Mouse (Mus musculus): ENCODE measurements around the gene Elmod3. TPM values are rescaled to one million over a fixed set of nuclear protein-coding genes. Genes with fewer than 3 reads are reported as not detected.

The Elmod3 gene
- polyA plus RNA-seq, 1 experiment: 20.5 TPM

- TF ChIP-seq GATA1 (IDR thresholded peaks at IDR 0.05; ENCODE audit: low read length): no peak
These were observed 32.7 kb downstream of the Elmod3 start for GRCm38 (mm10) chr6:72565506-72565905.

GRCm38 (mm10) chr6:72562894-72563293 is 35.3 kb downstream of the Elmod3 start:
- TF ChIP-seq GATA1 (IDR thresholded peaks at IDR 0.05; ENCODE audit: low read length): no peak

DNA sequence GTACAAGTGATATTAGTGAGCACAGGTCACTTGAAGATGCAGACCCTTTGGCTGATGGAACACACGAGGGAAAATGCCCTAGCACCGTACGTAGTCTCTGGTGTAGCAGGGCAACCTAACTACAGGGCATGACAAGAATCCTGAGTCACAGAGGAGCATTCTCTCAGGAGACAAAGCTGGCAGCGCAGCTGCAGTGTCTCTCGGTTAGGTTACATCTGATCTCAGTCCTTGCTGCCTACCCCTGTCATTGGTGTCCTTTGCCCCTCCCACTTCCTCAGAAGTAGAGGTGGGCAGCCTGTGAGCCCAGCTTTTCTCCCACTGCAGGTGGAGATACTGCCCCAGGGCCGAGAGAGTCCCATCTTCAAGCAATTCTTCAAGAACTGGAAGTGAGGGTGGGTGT is 35.7 kb downstream of the Elmod3 start:
- TF ChIP-seq GATA1 (IDR thresholded peaks at IDR 0.05; ENCODE audit: low read length): no peak

DNA sequence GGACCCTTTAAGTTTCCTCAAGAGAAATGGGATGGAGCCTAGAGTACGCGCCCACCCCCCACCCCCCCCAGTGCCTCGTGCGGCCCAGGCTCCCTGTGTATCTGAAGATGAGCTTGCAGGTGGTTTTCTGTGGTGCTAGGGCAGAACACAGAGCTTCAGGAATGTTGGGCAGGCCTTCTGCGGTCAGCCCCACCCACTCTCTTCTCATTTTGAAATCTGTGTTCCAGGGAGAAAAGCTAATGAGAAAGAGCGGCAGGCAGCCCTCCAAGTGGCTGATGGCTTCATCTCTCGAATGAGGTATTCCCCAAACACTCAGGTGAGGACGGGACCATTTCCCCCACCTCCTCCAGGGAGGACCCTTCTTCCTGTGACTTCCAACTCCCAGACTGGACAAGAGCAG is 37.4 kb downstream of the Elmod3 start:
- no peak for TF ChIP-seq GATA1 (IDR thresholded peaks at IDR 0.05; ENCODE audit: low read length)

GRCm38 (mm10) chr6:72553079-72553412 is 45.2 kb downstream of the Elmod3 start:
- TF ChIP-seq GATA1 (IDR thresholded peaks at IDR 0.05; ENCODE audit: low read length): no peak

GRCm38 (mm10) chr6:72552171-72553078 is 45.8 kb downstream of the Elmod3 start:
- TF ChIP-seq GATA1 (IDR thresholded peaks at IDR 0.05; ENCODE audit: low read length): no peak

DNA sequence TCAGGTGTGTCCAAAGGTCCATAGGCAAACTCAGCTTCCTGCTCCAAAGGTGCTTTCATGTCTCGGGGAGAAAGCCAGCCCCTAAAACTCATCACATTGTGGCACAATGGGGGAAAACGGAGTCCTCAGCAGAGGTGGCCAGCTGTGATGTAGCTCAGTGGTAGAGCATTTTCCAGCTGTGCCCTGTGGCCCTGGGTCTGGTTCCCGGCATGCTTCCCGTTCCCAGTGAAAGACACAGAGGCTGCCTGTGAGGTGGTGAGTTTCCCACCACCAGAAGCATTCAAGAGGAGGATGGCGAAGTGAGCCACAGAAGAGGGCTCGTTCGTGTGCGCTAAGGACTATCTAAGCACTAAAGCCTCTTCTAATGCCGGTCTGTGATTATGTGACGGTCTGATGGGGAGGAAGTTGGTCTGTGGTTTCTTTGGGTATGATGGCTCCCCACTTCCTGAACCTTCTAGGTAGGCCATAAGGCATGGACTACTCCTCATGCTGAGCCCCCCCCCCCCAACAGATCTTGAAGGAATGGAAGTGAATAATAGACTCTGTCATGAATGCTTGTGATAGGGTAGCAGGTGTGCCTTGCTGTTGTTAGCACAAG is 47.6 kb downstream of the Elmod3 start:
- no peak for TF ChIP-seq GATA1 (IDR thresholded peaks at IDR 0.05; ENCODE audit: low read length)

DNA sequence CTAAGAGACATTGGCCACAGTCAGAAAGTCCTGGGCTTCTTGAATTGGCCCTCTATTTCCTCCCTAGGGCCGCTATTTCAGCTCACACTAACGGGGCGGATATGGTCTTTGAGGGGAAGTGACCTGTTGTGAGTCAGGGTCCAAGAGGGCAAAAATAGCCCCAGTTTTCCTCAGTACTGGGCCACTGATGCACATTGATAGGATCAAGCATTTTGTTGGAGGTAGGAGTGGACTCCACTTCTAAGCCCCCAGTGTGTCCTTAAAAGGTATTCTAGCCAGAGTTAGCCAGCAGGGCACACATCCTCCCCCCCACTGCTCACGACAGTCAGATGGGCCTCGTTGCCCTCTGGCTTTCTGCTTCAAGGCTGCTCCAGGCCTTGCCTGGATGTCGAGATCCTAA is 48.2 kb downstream of the Elmod3 start:
- no peak for TF ChIP-seq GATA1 (IDR thresholded peaks at IDR 0.05; ENCODE audit: low read length)

GRCm38 (mm10) chr6:72549041-72549580 is 49.1 kb downstream of the Elmod3 start:
- no peak for TF ChIP-seq GATA1 (IDR thresholded peaks at IDR 0.05; ENCODE audit: low read length)

DNA sequence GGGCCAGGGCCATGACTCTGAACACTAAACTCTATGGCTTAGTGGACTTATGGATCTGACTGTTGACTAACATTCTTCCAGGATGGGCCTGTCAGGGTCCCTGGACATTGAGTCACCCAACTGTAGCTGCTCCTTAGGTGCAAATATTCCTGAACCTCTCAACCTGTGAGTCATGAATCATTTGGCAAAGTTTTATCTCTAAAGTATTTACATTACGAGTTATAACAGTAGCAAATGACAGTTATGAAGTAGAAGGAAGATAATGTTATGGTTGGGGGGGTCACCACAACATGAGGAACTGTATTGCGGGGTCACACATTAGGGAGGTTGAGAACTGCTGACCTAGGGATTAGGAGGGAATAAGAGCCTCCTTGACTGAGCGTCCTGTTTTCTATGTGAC is 50.4 kb downstream of the Elmod3 start:
- TF ChIP-seq GATA1 (IDR thresholded peaks at IDR 0.05; ENCODE audit: low read length): no peak

GRCm38 (mm10) chr6:72547121-72547520 is 51.1 kb downstream of the Elmod3 start:
- TF ChIP-seq GATA1 (IDR thresholded peaks at IDR 0.05; ENCODE audit: low read length): no peak

DNA sequence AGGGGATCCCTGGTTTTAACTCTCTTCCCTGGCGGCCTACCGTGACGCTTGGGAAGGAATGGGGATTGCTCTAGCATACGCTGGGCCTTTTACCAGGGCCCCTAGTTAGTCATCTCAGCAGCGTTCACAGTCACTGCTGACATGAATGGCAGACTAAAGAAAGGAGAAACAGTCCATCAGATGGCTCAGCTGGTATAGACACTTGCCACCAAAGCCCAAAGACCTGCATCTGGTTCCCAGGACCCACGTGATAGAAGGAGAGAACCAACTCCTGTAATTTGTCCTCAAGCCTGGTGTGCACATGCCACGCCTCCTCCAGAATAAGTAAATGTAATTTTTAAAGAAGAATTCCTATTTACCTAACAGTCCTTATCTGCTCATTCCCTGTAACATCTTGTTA is 52.8 kb downstream of the Elmod3 start:
- TF ChIP-seq GATA1 (IDR thresholded peaks at IDR 0.05; ENCODE audit: low read length): no peak

GRCm38 (mm10) chr6:72544283-72544987 is 53.8 kb downstream of the Elmod3 start, which contains the start of gene Capg:
Gene Capg, plus strand, starts transcription at chr6:72544391.
- TF ChIP-seq GATA1 (IDR thresholded peaks at IDR 0.05; ENCODE audit: low read length): no peak

DNA sequence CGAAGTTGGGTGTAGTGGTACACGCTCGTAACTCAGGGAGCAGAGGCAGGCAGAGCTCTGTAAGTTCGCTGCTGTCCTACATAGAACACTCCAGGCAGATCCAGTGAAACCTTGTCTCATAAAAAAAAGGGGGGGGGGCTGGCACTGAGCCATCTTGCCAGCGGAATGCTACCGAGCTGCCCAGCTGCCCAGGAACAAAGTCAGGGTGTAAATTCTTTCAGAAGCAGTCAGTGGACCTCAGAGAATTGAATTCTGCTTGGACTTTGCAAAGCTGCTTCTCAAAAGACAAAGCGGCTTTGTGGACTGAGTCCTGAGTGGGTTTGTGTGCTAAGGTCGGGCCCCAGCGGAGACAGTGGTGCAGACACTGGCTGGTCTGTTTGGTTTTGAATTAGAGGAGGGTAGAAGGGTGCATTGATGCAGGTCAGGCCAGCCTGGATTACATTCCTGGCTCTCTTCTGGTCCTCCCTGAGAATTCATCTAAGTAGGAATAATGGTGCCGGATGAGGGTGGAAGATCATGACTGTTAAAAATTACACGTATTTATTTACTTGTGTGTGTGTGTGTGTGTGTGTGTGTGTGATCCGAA is 54.9 kb downstream of the Elmod3 start:
- no peak for TF ChIP-seq GATA1 (IDR thresholded peaks at IDR 0.05; ENCODE audit: low read length)

GRCm38 (mm10) chr6:72538562-72539031 is 59.6 kb downstream of the Elmod3 start:
- no peak for TF ChIP-seq GATA1 (IDR thresholded peaks at IDR 0.05; ENCODE audit: low read length)
